Comparison of ENCODE assay signal across 11 mouse cellular contexts in genomic region chr7:73243591-73244355, GRCm38 (mm10).
A peak's percentile ranks its signal among the peaks of the same experiment; 100 is the strongest.
DNase-seq lines count a peak whose midpoint lies in the region; ATAC-seq and TF ChIP-seq lines count a peak whose summit lies in the region.
"Had no signal": no experiment of that assay in that cellular context is flagged by ENCODE, and none has a peak within 500 bp of the region (broad histone marks: within the 10 kb centered on the region; RNA-seq: fewer than 3 reads in every experiment).

No protein-coding gene starts in this region.

- no peak for TF ChIP-seq CTCF in intestine, postnatal 0 days (IDR thresholded peaks at IDR 0.05; ENCODE audit: low read depth)

- H3K27me3 ChIP-seq in intestine, embryonic 15.5 days (replicated peaks): no peaks in the 10 kb centered on the region
- no peaks in the 10 kb centered on the region for H3K27me3 ChIP-seq in intestine, postnatal 0 days (replicated peaks; ENCODE audit: control insufficient read depth, insufficient read depth, low read length)
- no peaks in the 10 kb centered on the region for H3K27me3 ChIP-seq in embryonic facial prominence, embryonic 12.5 days
- H3K27me3 ChIP-seq in myocyte (ENCODE audit: control insufficient read depth, insufficient read depth, insufficient read length): no peaks in the 10 kb centered on the region
- H3K27me3 ChIP-seq in neural tube, embryonic 15.5 days (replicated peaks): no peaks in the 10 kb centered on the region
- H3K27me3 ChIP-seq: forebrain, embryonic 13.5 days; liver, embryonic 15.5 days had no signal

- no peak overlapping the region for H3K27ac ChIP-seq in intestine, embryonic 15.5 days
- no peak overlapping the region for H3K27ac ChIP-seq in intestine, postnatal 0 days (ENCODE audit: low read depth, low read length)
- no peak overlapping the region for H3K27ac ChIP-seq in embryonic facial prominence, embryonic 12.5 days
- no peak overlapping the region for H3K27ac ChIP-seq in neural tube, embryonic 15.5 days (replicated peaks)
- H3K27ac ChIP-seq: forebrain, embryonic 13.5 days; liver, embryonic 15.5 days had no signal

- 47% methylated on average over 9 of the region's 9 CpGs for WGBS in intestine, embryonic 15.5 days
- 65% methylated on average over 9 of the region's 9 CpGs for WGBS in intestine, postnatal 0 days
- WGBS in embryonic facial prominence, embryonic 12.5 days: 40% methylated on average over 9 of the region's 9 CpGs
- WGBS in neural tube, embryonic 15.5 days: 58% methylated on average over 9 of the region's 9 CpGs

- no peaks in the 10 kb centered on the region for H3K9me3 ChIP-seq in intestine, embryonic 15.5 days
- H3K9me3 ChIP-seq in intestine, postnatal 0 days (ENCODE audit: control insufficient read depth): no peaks in the 10 kb centered on the region
- no peaks in the 10 kb centered on the region for H3K9me3 ChIP-seq in embryonic facial prominence, embryonic 12.5 days
- no peaks in the 10 kb centered on the region for H3K9me3 ChIP-seq in neural tube, embryonic 15.5 days (replicated peaks)
- H3K9me3 ChIP-seq: forebrain, embryonic 13.5 days; liver, embryonic 15.5 days had no signal

- no peaks in the 10 kb centered on the region for H3K36me3 ChIP-seq in intestine, embryonic 15.5 days
- H3K36me3 ChIP-seq in intestine, postnatal 0 days (ENCODE audit: control insufficient read depth, insufficient read depth): no peaks in the 10 kb centered on the region
- H3K36me3 ChIP-seq in embryonic facial prominence, embryonic 12.5 days: no peaks in the 10 kb centered on the region
- H3K36me3 ChIP-seq in myocyte (ENCODE audit: control insufficient read depth, insufficient read depth): no peaks in the 10 kb centered on the region
- no peaks in the 10 kb centered on the region for H3K36me3 ChIP-seq in neural tube, embryonic 15.5 days
- H3K36me3 ChIP-seq: liver, embryonic 15.5 days had no signal

- no peaks in the 10 kb centered on the region for H3K79me2 ChIP-seq in myocyte (ENCODE audit: control insufficient read depth, insufficient read depth)

- no peak overlapping the region for H3K9ac ChIP-seq in intestine, embryonic 15.5 days
- H3K9ac ChIP-seq in intestine, postnatal 0 days (ENCODE audit: low read depth, low read length): no peak overlapping the region
- H3K9ac ChIP-seq in embryonic facial prominence, embryonic 12.5 days: no peak overlapping the region
- no peak overlapping the region for H3K9ac ChIP-seq in neural tube, embryonic 15.5 days (replicated peaks)
- H3K9ac ChIP-seq: forebrain, embryonic 13.5 days; liver, embryonic 15.5 days had no signal

- H3K4me3 ChIP-seq in intestine, embryonic 15.5 days (replicated peaks): no peak overlapping the region
- no peak overlapping the region for H3K4me3 ChIP-seq in intestine, postnatal 0 days (ENCODE audit: low read depth, low read length)
- no peak overlapping the region for H3K4me3 ChIP-seq in embryonic facial prominence, embryonic 12.5 days
- no peak overlapping the region for H3K4me3 ChIP-seq in myocyte
- no peak overlapping the region for H3K4me3 ChIP-seq in neural tube, embryonic 15.5 days (replicated peaks)
- H3K4me3 ChIP-seq: forebrain, embryonic 13.5 days; liver, embryonic 15.5 days had no signal

- no peak overlapping the region for H3K4me2 ChIP-seq in intestine, embryonic 15.5 days (replicated peaks)
- H3K4me2 ChIP-seq in intestine, postnatal 0 days (replicated peaks; ENCODE audit: low read depth): no peak overlapping the region
- H3K4me2 ChIP-seq in embryonic facial prominence, embryonic 12.5 days (replicated peaks): no peak overlapping the region
- no peak overlapping the region for H3K4me2 ChIP-seq in myocyte (ENCODE audit: low read depth)
- H3K4me2 ChIP-seq in neural tube, embryonic 15.5 days: no peak overlapping the region
- H3K4me2 ChIP-seq: forebrain, embryonic 13.5 days; liver, embryonic 15.5 days had no signal

- DNase-seq in heart, adult 8-10 months (ENCODE audit: low spot score): peak; percentile 53
- no peak for DNase-seq in frontal cortex, postnatal 25 days (ENCODE audit: low spot score in 2 of 2)
- DNase-seq: cerebellum, postnatal 36 days; kidney, adult 9 months had no signal

- H3K4me1 ChIP-seq in intestine, embryonic 15.5 days (replicated peaks): no peaks in the 10 kb centered on the region
- no peaks in the 10 kb centered on the region for H3K4me1 ChIP-seq in intestine, postnatal 0 days (replicated peaks; ENCODE audit: control insufficient read depth, insufficient read depth, low read length)
- no peaks in the 10 kb centered on the region for H3K4me1 ChIP-seq in embryonic facial prominence, embryonic 12.5 days
- H3K4me1 ChIP-seq in neural tube, embryonic 15.5 days: no peaks in the 10 kb centered on the region
- H3K4me1 ChIP-seq: liver, embryonic 15.5 days had no signal

- TF ChIP-seq POLR2A in myocyte (IDR thresholded peaks at IDR 0.05; ENCODE audit: insufficient read length, low read depth): no peak

- ATAC-seq in intestine, embryonic 15.5 days: 0 out of 2 replicates have a peak, but pooled peaks have one; percentile 17
- no peak for ATAC-seq in intestine, postnatal 0 days
- peak; percentile 67; the same call in 1 of the 2 replicates for ATAC-seq in embryonic facial prominence, embryonic 12.5 days (ENCODE audit: insufficient number of reproducible peaks, insufficient read depth, low FRiP score, low TSS enrichment)
- ATAC-seq in neural tube, embryonic 15.5 days (ENCODE audit: low FRiP score): no peak
- ATAC-seq: forebrain, embryonic 13.5 days had no signal

- no peak overlapping the region for H3ac ChIP-seq in myocyte (ENCODE audit: control insufficient read depth, insufficient read length)

TF ChIP-seq in myocyte, 11 proteins besides CTCF, POLR2A, EP300 and RAD21:
- TF ChIP-seq TCF3 (IDR thresholded peaks at IDR 0.05; ENCODE audit: insufficient read length, low read depth) (peak; percentile 16), POLR2AphosphoS2 (IDR thresholded peaks at IDR 0.05; ENCODE audit: insufficient read length, low read depth) (no peak), CEBPB (IDR thresholded peaks at IDR 0.05; ENCODE audit: insufficient read depth, poor library complexity, severe bottlenecking) (no peak), MYOD1 (IDR thresholded peaks at IDR 0.05; ENCODE audit: control insufficient read depth in 1 of 3, insufficient read length in 2 of 3, low read depth in 2 of 3) (peak in 2 of 3 experiments; percentile 69 to 74), MYOG (IDR thresholded peaks at IDR 0.05; ENCODE audit: control insufficient read depth in 1 of 3, insufficient read depth in 1 of 3, insufficient read length in 2 of 3, low read depth in 2 of 3) (peak in 2 of 3 experiments; percentile 61 to 63)

Comparison
In these comparisons a context has a peak if more than half of its experiments do, and no peak if none do; other contexts are left out.
1. ATAC-seq: peak in intestine, embryonic 15.5 days (single experiment) and embryonic facial prominence, embryonic 12.5 days (single experiment); none in intestine, postnatal 0 days (single experiment) and neural tube, embryonic 15.5 days (single experiment).